Mouse (Mus musculus) intestine, embryonic 15.5 days (tissue): ENCODE measurements at regions not wholly inside any gene's neighbourhood (a gene's known extent, or its start where the extent isn't known, plus 50 kb on each side); places are given as distances from the start of the nearest gene placed in this dataset.
A peak's percentile ranks its signal among the peaks of the same experiment; 100 is the strongest.

Source experiments
- ATAC-seq: fragments of 200-750 bp; cut with Nextera tagmentation; 2 replicates; pipeline ENCODE4 v1.8.0; 2017; ENCODE audit warnings: moderate TSS enrichment, moderate library complexity
- H3K27ac ChIP-seq: fragments of 300-500 bp; sonication (generic); 2 replicates; pipeline ENCODE4 v1.5.1; 2015; ENCODE audit warnings: mild to moderate bottlenecking, inconsistent platforms
- H3K27me3 ChIP-seq: fragments of 300-500 bp; sonication (generic); replicated peaks from 2 replicates; pipeline ENCODE4 v1.6.1; 2015; ENCODE audit warnings: inconsistent platforms
- H3K36me3 ChIP-seq: fragments of 300-500 bp; sonication (generic); 2 replicates; pipeline ENCODE4 v1.6.1; 2015; ENCODE audit warnings: inconsistent platforms
- H3K4me1 ChIP-seq: fragments of 300-500 bp; sonication (generic); replicated peaks from 2 replicates; pipeline ENCODE4 v1.6.1; 2015; ENCODE audit warnings: inconsistent platforms
- H3K4me2 ChIP-seq: fragments of 300-500 bp; sonication (generic); replicated peaks from 2 replicates; pipeline ENCODE4 v1.6.1; 2015; ENCODE audit warnings: mild to moderate bottlenecking, inconsistent platforms
- H3K4me3 ChIP-seq: fragments of 300-500 bp; sonication (generic); replicated peaks from 2 replicates; pipeline ENCODE4 v1.5.1; 2015; ENCODE audit warnings: inconsistent platforms
- H3K9ac ChIP-seq: fragments of 300-500 bp; sonication (generic); 2 replicates; pipeline ENCODE4 v1.6.1; 2015; ENCODE audit warnings: inconsistent platforms
- H3K9me3 ChIP-seq: fragments of 300-500 bp; sonication (generic); 2 replicates; pipeline ENCODE4 v1.6.1; 2016; ENCODE audit warnings: inconsistent platforms
- WGBS: fragments of 180-500 bp; shearing (Covaris S2); methylation state at CpG from one replicate; pipeline ENCODE4 v1.1.7; 2015; 5-methylcytosine and 5-hydroxymethylcytosine counted together

- ATAC-seq, result no peak
- no peaks in the 10 kb centered on the region for H3K9me3 ChIP-seq
- H3K36me3 ChIP-seq, result no peaks in the 10 kb centered on the region
- no peak overlapping the region for H3K4me2 ChIP-seq
- no peaks in the 10 kb centered on the region for H3K27me3 ChIP-seq
- no peak overlapping the region for H3K27ac ChIP-seq
- H3K4me1 ChIP-seq, result no peaks in the 10 kb centered on the region
- H3K9ac ChIP-seq, result no peak overlapping the region
- no peak overlapping the region for H3K4me3 ChIP-seq
- 61% methylated on average over 6 of the region's 6 CpGs for WGBS
Measured at GRCm38 (mm10) chr1:168066810-168067209, 365.3 kb downstream of the Pbx1 start.

DNA sequence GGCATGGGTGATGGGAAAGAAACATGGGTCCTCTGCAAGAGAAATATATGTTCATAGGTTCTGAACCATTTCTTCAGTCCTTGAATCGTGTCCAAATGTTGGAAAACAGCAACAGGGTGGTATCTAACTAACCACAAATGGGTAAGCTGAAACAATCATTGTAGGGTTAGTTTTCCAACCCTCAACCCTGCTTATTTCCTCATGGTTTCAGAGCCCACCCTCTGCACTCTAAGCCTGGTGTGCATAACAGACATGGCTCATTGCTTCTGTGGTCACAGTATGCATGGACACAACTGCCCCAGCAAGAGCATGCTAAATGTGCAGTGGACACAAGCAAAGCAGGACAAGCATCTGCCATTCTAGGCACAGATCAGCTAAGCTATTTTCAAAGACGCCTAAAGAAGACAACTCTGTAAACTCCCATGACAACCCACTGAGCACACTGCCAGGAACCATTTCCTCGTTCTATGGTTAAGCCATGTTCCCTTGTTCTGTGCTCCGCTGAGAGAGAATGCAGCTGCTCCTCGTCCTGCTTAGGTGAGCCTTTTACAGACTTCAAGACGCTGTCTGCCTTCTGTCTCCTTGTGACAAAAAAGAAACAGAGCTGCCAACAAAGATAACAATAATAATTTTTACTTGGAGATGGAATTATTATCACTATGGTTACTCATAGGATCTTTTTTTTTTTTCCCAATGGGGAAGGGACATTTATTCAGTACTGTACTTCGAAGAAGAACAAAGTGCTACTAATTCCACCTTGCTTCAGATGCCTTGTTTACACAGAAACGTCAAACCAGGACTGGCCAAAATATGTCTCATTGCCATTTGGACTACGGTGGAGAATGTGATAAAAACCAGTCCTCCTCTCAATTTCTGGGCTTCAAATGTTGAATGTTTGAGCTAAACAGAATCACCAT, 363.8 kb downstream of the Pbx1 start:
- no peak overlapping the region for H3K4me2 ChIP-seq
- H3K27me3 ChIP-seq, result no peaks in the 10 kb centered on the region
- H3K9ac ChIP-seq, result no peak overlapping the region
- ATAC-seq, result peak; percentile 82
- peak overlapping the region; percentile 68 for H3K27ac ChIP-seq
- H3K36me3 ChIP-seq, result no peaks in the 10 kb centered on the region
- H3K9me3 ChIP-seq, result no peaks in the 10 kb centered on the region
- 46% methylated on average over 9 of the region's 9 CpGs for WGBS
- H3K4me1 ChIP-seq, result no peaks in the 10 kb centered on the region
- no peak overlapping the region for H3K4me3 ChIP-seq

DNA sequence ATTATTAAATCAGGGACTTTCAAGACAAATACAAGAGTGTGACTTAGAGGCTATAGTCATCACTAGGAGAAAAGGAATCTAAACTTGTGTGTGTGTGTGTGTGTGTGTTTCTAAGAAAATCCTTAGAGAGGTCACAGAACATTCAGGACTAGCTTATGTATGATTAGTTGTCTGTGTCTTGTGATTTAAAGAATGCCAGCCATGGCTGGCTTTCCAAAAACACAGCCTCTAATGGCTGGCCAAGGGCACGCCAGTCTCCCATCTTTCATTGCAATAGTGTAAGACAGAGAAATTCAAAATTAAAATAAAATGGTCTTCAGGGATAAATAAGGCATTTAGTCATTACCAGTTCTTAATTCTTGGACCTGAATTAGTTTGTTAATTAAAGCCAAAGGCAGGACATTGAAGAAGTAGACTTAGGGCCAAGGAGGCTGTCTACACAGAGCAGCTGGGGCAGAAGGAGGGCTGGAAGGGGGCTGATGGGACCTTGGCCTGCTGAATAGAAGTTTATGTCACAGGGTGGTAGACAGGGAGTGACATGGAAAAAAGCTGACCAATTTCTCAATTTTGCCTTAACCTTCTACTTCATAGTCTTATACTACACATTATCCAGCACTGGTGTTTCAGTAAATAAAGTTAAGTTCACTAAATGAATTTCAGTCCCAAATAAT, 363.0 kb downstream of the Pbx1 start:
- ATAC-seq, result peak; percentile 25; the same call in 1 of the 2 replicates
- 63% methylated on average over 1 of the region's 1 CpGs for WGBS
- H3K9me3 ChIP-seq, result no peaks in the 10 kb centered on the region
- H3K36me3 ChIP-seq, result no peaks in the 10 kb centered on the region
- no peak overlapping the region for H3K4me2 ChIP-seq
- H3K27me3 ChIP-seq, result no peaks in the 10 kb centered on the region
- no peak overlapping the region for H3K9ac ChIP-seq
- H3K27ac ChIP-seq, result no peak overlapping the region; the same call in 1 of the 2 replicates
- no peaks in the 10 kb centered on the region for H3K4me1 ChIP-seq
- H3K4me3 ChIP-seq, result no peak overlapping the region
